Mouse (Mus musculus): ENCODE data around the gene P2ry1.

Gene P2ry1

GRCm38 (mm10) chr3:61002587-61003501 is at the start of gene P2ry1:
Gene P2ry1, plus strand, starts transcription at chr3:61002795.
- DNase-seq (ENCODE audit: low spot score): peak; percentile 79

GRCm38 (mm10) chr3:60953199-60953736 is 49.3 kb upstream of the P2ry1 start:
- no peak for DNase-seq (ENCODE audit: low spot score)

- DNase-seq (ENCODE audit: low spot score): no peak
Observed at GRCm38 (mm10) chr3:60954073-60954472, 48.5 kb upstream of the P2ry1 start.

GRCm38 (mm10) chr3:60958769-60959168 is 43.8 kb upstream of the P2ry1 start:
- DNase-seq (ENCODE audit: low spot score): no peak

- DNase-seq (ENCODE audit: low spot score): no peak
Observed at GRCm38 (mm10) chr3:60965137-60965536, 37.5 kb upstream of the P2ry1 start.

GRCm38 (mm10) chr3:60974944-60975343 is 27.7 kb upstream of the P2ry1 start:
- no peak for DNase-seq (ENCODE audit: low spot score)

GRCm38 (mm10) chr3:60982109-60982508 is 20.5 kb upstream of the P2ry1 start:
- no peak for DNase-seq (ENCODE audit: low spot score)

- DNase-seq (ENCODE audit: low spot score): no peak
Observed at GRCm38 (mm10) chr3:60998064-60998463, 4.5 kb upstream of the P2ry1 start.

- DNase-seq (ENCODE audit: low spot score): no peak
Observed at GRCm38 (mm10) chr3:60999715-61000114, 2.9 kb upstream of the P2ry1 start.

GRCm38 (mm10) chr3:61000747-61001146 is 1.8 kb upstream of the P2ry1 start:
- no peak for DNase-seq (ENCODE audit: low spot score)

GRCm38 (mm10) chr3:61001852-61002586 is 576 bp upstream of the P2ry1 start:
- DNase-seq (ENCODE audit: low spot score): no peak

- no peak for DNase-seq (ENCODE audit: low spot score)
Observed at GRCm38 (mm10) chr3:61004611-61005010, 2.0 kb downstream of the P2ry1 start.

- DNase-seq (ENCODE audit: low spot score): no peak
Observed at GRCm38 (mm10) chr3:61011660-61012059, 9.1 kb downstream of the P2ry1 start.

- no peak for DNase-seq (ENCODE audit: low spot score)
Observed at GRCm38 (mm10) chr3:61012550-61012949, 10.0 kb downstream of the P2ry1 start.

- DNase-seq (ENCODE audit: low spot score): no peak
Observed at GRCm38 (mm10) chr3:61016733-61017132, 14.1 kb downstream of the P2ry1 start.

GRCm38 (mm10) chr3:61032100-61032499 is 29.5 kb downstream of the P2ry1 start:
- DNase-seq (ENCODE audit: low spot score): no peak

GRCm38 (mm10) chr3:61035633-61036032 is 33.0 kb downstream of the P2ry1 start:
- no peak for DNase-seq (ENCODE audit: low spot score)

GRCm38 (mm10) chr3:61039916-61040315 is 37.3 kb downstream of the P2ry1 start:
- DNase-seq (ENCODE audit: low spot score): no peak

- no peak for DNase-seq (ENCODE audit: low spot score)
Observed at GRCm38 (mm10) chr3:61049976-61050672, 47.5 kb downstream of the P2ry1 start.

All from testis, postnatal 14 days (tissue).